Mouse (Mus musculus): ENCODE measurements around the gene Sdhaf2.

GRCm38 (mm10) chr19:10482703-10483102 lies 43.2 kb downstream of the Sdhaf2 start, which contains the start of gene Ppp1r32:
- no peak for TF ChIP-seq CTCF (IDR thresholded peaks at IDR 0.05; ENCODE audit: borderline replicate concordance, extremely low read depth, insufficient read depth, insufficient read length)
- TF ChIP-seq POLR2A (IDR thresholded peaks at IDR 0.05; ENCODE audit: borderline replicate concordance, extremely low read depth, insufficient read depth, insufficient read length, poor library complexity, severe bottlenecking): no peak
